Mouse (Mus musculus): ENCODE results near the gene Btrc. TPM values are rescaled to one million over a fixed set of nuclear protein-coding genes. Genes with fewer than 3 reads are reported as not detected.
"Not testable (repeated sequence)": the region's sequence is repeated elsewhere in the genome, so short reads cannot be mapped to it uniquely, and the experiment has no call there.

Gene Btrc
- total and polyA plus RNA-seq, 3 experiments, result 10.4 to 20.4 (median 19.6) TPM

- Histone ChIP-seq H3K27ac (no peak overlapping the region), H3K79me2 (replicated peaks; ENCODE audit: control insufficient read depth, insufficient read depth, low read length) (0 out of 2 replicates have a peak, but pooled peaks cover 2% of the 10 kb centered on the region), H3K4me1 (ENCODE audit: control insufficient read depth, insufficient read depth, low read length) (peaks cover 2% of the 10 kb centered on the region), H3K9ac (ENCODE audit: low read depth, low read length) (no peak overlapping the region), H3K27me3 (ENCODE audit: control insufficient read depth, insufficient read depth, low read length) (no peaks in the 10 kb centered on the region), H3K4me3 (no peak overlapping the region), H3K36me3 (ENCODE audit: control insufficient read depth, insufficient read depth, low read length) (peaks cover 2% of the 10 kb centered on the region; the same call in 1 of the 2 replicates)
- TF ChIP-seq CTCF (IDR thresholded peaks at IDR 0.05), result peak; percentile 46
- no peak for TF ChIP-seq POLR2A (IDR thresholded peaks at IDR 0.05; ENCODE audit: insufficient read depth, low read depth, low read length)
- WGBS, result 68% methylated on average over 6 of the region's 6 CpGs
- intact Hi-C loops (cut with DNase I), result loop anchor here (5.0 kb wide), 1 partner anchor 44 kb away; no protein-coding TSS in a partner anchor
- DNase-seq, result no peak
Measured at GRCm38 (mm10) chr19:45430971-45431633, 67.6 kb downstream of the Btrc start.

DNA sequence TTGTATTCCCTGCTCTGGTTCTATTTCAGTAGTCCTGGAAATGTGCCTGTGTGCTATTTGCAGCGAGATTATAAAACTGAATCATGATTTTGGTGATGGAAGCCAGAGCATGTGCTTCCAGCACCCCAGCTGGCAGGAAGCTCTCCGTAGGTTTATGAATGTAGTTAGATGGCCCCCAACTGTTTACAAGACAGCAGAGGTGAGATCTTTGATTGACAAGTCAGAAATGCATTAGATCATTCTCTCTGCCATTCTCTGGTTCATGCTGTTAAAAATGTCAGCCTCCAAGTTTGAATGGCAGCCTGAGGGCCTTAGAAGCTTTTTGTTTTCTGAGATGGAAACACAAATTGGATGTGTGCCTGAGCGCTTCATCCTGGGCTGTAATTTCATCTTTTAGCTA is 68.8 kb downstream of the Btrc start:
- Histone ChIP-seq H3K4me1 (ENCODE audit: control insufficient read depth, insufficient read depth, low read length) (peaks cover 2% of the 10 kb centered on the region), H3K9ac (ENCODE audit: low read depth, low read length) (no peak overlapping the region), H3K4me3 (no peak overlapping the region), H3K79me2 (replicated peaks; ENCODE audit: control insufficient read depth, insufficient read depth, low read length) (0 out of 2 replicates have a peak, but pooled peaks cover 2% of the 10 kb centered on the region), H3K27me3 (ENCODE audit: control insufficient read depth, insufficient read depth, low read length) (no peaks in the 10 kb centered on the region), H3K27ac (no peak overlapping the region), H3K36me3 (ENCODE audit: control insufficient read depth, insufficient read depth, low read length) (peaks cover 2% of the 10 kb centered on the region; the same call in 1 of the 2 replicates)
- TF ChIP-seq POLR2A (IDR thresholded peaks at IDR 0.05; ENCODE audit: insufficient read depth, low read depth, low read length) (no peak), CTCF (IDR thresholded peaks at IDR 0.05) (no peak), EP300 (IDR thresholded peaks at IDR 0.05; ENCODE audit: insufficient read depth, low read depth, low read length) (no peak)
- intact Hi-C loops (cut with DNase I), result loop anchor here (5.0 kb wide), 1 partner anchor 45 kb away; no protein-coding TSS in a partner anchor
- DNase-seq, result peak in 1 of 2 experiments; percentile 28
- 56% methylated on average over 3 of the region's 3 CpGs for WGBS

DNA sequence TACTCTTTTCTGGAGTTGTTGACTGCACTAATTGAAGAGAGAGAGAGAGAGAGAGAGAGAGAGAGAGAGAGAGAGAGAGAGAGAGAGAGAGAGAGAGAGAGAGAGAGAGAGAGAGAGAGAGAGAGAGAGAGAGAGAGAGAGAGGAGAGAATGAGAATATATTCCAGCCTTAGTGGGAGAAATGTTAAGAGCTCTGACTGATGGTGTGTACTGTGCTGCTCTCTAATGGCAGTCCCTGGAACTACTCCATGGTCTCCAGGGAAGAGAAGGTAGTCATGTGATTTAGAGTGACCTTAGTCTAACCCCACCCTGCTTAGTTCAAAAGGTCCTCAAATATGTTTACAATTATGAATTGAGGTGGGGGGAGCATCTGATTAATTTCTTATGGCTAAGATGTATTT is 72.5 kb downstream of the Btrc start:
- H3K27me3 ChIP-seq (ENCODE audit: control insufficient read depth, insufficient read depth, low read length); H3K4me1 ChIP-seq (ENCODE audit: control insufficient read depth, insufficient read depth, low read length); H3K27ac ChIP-seq; H3K79me2 ChIP-seq (replicated peaks; ENCODE audit: control insufficient read depth, insufficient read depth, low read length); H3K4me3 ChIP-seq; H3K9ac ChIP-seq (ENCODE audit: low read depth, low read length): not testable (repeated sequence)
- peak; percentile 74 to 76 for DNase-seq
- intact Hi-C loops (cut with DNase I), result loop anchor here (1.0 to 5.0 kb wide), 3 partner anchors 74 to 153 kb away; partner anchors contain the start of gene Btrc
- TF ChIP-seq CTCF (IDR thresholded peaks at IDR 0.05), result peak; percentile 82
- H3K36me3 ChIP-seq (ENCODE audit: control insufficient read depth, insufficient read depth, low read length), result peaks cover 11% of the 10 kb centered on the region; the same call in 1 of the 2 replicates

DNA sequence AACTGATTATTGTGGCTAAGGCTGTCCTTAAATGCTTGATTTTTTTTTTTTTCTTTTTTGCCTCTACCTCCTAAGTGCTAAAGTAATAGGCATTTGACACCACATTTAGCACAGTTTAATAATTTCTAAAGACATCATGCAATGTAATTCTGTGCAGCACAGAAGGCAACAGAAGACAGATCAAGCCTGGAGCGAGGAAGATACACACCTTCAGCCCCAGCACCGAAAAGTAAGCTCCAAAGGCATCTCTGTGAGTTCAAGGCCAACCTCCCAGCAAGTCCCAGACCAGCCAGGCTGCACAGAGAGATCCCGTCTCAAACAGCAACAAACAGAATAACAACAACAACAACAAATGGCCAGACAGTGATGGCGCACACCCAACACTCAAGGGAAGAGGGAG is 73.6 kb downstream of the Btrc start:
- DNase-seq, result no peak
- Histone ChIP-seq H3K36me3 (ENCODE audit: control insufficient read depth, insufficient read depth, low read length) (peaks cover 14% of the 10 kb centered on the region; the same call in 1 of the 2 replicates), H3K9ac (ENCODE audit: low read depth, low read length) (no peak overlapping the region), H3K4me3 (no peak overlapping the region), H3K79me2 (replicated peaks; ENCODE audit: control insufficient read depth, insufficient read depth, low read length) (0 out of 2 replicates have a peak, but pooled peaks cover 2% of the 10 kb centered on the region), H3K27ac (no peak overlapping the region), H3K4me1 (ENCODE audit: control insufficient read depth, insufficient read depth, low read length) (peaks cover 5% of the 10 kb centered on the region), H3K27me3 (ENCODE audit: control insufficient read depth, insufficient read depth, low read length) (no peaks in the 10 kb centered on the region)
- intact Hi-C loops (cut with DNase I), result loop anchor here (5.0 kb wide), 2 partner anchors 75 to 135 kb away; partner anchors contain the start of gene Btrc
- WGBS, result 94% methylated on average over 4 of the region's 4 CpGs
- TF ChIP-seq POLR2A (IDR thresholded peaks at IDR 0.05; ENCODE audit: insufficient read depth, low read depth, low read length) (no peak), EP300 (IDR thresholded peaks at IDR 0.05; ENCODE audit: insufficient read depth, low read depth, low read length) (no peak), CTCF (IDR thresholded peaks at IDR 0.05) (no peak)

- no peak for DNase-seq
- no peak overlapping the region for H3K27ac ChIP-seq
- H3K4me3 ChIP-seq, result no peak overlapping the region
- intact Hi-C loops (cut with DNase I), result loop anchor here (5.0 kb wide), 2 partner anchors 76 to 136 kb away; partner anchors contain the start of gene Btrc
- no peak overlapping the region for H3K9ac ChIP-seq (ENCODE audit: low read depth, low read length)
- 0 out of 2 replicates have a peak, but pooled peaks cover 2% of the 10 kb centered on the region for H3K79me2 ChIP-seq (replicated peaks; ENCODE audit: control insufficient read depth, insufficient read depth, low read length)
- H3K27me3 ChIP-seq (ENCODE audit: control insufficient read depth, insufficient read depth, low read length), result no peaks in the 10 kb centered on the region
- 86% methylated on average over 5 of the region's 5 CpGs for WGBS
- peaks cover 13% of the 10 kb centered on the region; the same call in 1 of the 2 replicates for H3K36me3 ChIP-seq (ENCODE audit: control insufficient read depth, insufficient read depth, low read length)
- TF ChIP-seq POLR2A (IDR thresholded peaks at IDR 0.05; ENCODE audit: insufficient read depth, low read depth, low read length), result no peak
- no peak for TF ChIP-seq CTCF (IDR thresholded peaks at IDR 0.05)
- TF ChIP-seq EP300 (IDR thresholded peaks at IDR 0.05; ENCODE audit: insufficient read depth, low read depth, low read length), result no peak
- H3K4me1 ChIP-seq (ENCODE audit: control insufficient read depth, insufficient read depth, low read length), result peaks cover 5% of the 10 kb centered on the region
Measured at GRCm38 (mm10) chr19:45438191-45438590, 74.7 kb downstream of the Btrc start.

All from heart, adult 2 months (tissue).